Mouse (Mus musculus): ENCODE results near the gene Hcfc1r1. TPM values are rescaled to one million over a fixed set of nuclear protein-coding genes. Genes with fewer than 3 reads are reported as not detected.

Gene Hcfc1r1
- polyA plus RNA-seq, 1 experiment from 2014 or later: 121 TPM

GRCm38 (mm10) chr17:23676473-23677031 is 3.2 kb downstream of the Hcfc1r1 start:
- Histone ChIP-seq H3K4me1 (peaks cover 46% of the 10 kb centered on the region), H3K27ac (no peak overlapping the region), H3K9me3 (no peaks in the 10 kb centered on the region), H3K4me3 (peak overlapping the region; percentile 45), H3K27me3 (replicated peaks) (peaks cover 65% of the 10 kb centered on the region), H3K9ac (peak overlapping the region; percentile 31), H3K36me3 (replicated peaks) (no peaks in the 10 kb centered on the region), H3K4me2 (peak overlapping the region; percentile 88)
- ATAC-seq (replicated peaks): no peak
- WGBS: under 1% methylated on average over 36 of the region's 37 CpGs

GRCm38 (mm10) chr17:23677236-23677679 is 3.9 kb downstream of the Hcfc1r1 start, which contains the start of gene Tnfrsf12a:
Gene Tnfrsf12a, minus strand, starts transcription at chr17:23677468.
- H3K4me3 ChIP-seq: peak within 1 kb of the TSS; percentile 45
- under 1% methylated on average over 34 of the region's 34 CpGs for WGBS
- H3K9me3 ChIP-seq: no peaks in the 10 kb centered on the region
- H3K36me3 ChIP-seq (replicated peaks): no peaks in the 10 kb centered on the region
- peak; percentile 7; the same call in 1 of the 2 replicates for ATAC-seq (replicated peaks)
- H3K4me2 ChIP-seq: peak within 1 kb of the TSS; percentile 88
- peaks cover 46% of the 10 kb centered on the region for H3K4me1 ChIP-seq
- H3K27me3 ChIP-seq (replicated peaks): peaks cover 72% of the 10 kb centered on the region
- H3K27ac ChIP-seq: no peak within 1 kb of the TSS
- peak within 1 kb of the TSS; percentile 31 for H3K9ac ChIP-seq

DNA sequence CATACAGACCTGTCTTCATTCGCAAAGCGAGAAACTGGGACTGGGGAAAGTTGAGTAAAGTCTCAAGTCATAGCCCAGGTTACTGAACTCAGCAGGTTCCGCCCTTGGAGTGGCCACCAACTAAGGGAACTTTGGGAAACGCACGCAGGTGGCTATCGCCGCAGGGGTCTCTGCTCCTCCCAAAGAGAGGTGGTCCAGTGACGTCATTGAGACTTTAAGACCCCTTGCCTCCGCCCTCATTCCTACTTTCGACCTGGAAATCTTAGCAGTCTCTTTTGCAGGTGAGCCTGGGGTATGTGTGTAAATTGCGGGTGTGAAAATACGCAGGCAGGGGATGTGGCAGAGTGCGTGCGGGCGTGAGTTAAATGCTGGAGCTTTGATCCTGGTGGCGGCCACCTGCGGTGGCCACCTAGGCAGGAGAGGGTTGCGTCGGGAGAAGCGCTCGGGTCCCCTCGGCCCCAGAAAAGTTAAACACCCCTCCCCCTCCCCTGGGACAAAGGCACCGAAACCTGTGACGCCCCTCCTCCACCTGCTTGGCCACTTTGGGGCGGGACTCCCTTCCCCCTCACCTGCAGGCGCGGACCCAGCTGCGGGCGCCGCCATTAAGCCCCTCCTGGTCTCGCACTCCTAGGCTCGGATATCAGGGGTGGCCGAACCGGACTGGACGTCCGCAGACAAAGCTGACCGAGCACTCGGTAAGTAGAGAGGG is 5.9 kb downstream of the Hcfc1r1 start, which contains the start of gene Cldn6:
Cldn6 (plus strand) TSS at position 123 of the 709 bp plus-strand sequence.
- H3K27ac ChIP-seq: no peak within 1 kb of the TSS
- peaks cover 92% of the 10 kb centered on the region for H3K27me3 ChIP-seq (replicated peaks)
- H3K4me2 ChIP-seq: peak within 1 kb of the TSS; percentile 28
- no peak for ATAC-seq (replicated peaks)
- WGBS: 2% methylated on average over 38 of the region's 38 CpGs
- H3K9ac ChIP-seq: no peak within 1 kb of the TSS
- 0 out of 2 replicates have a peak within 1 kb of the TSS, but pooled peaks have one; percentile 7 for H3K4me3 ChIP-seq
- H3K4me1 ChIP-seq: peaks cover 37% of the 10 kb centered on the region
- H3K36me3 ChIP-seq (replicated peaks): no peaks in the 10 kb centered on the region
- no peaks in the 10 kb centered on the region for H3K9me3 ChIP-seq

GRCm38 (mm10) chr17:23680336-23680735 is 6.9 kb downstream of the Hcfc1r1 start:
- Histone ChIP-seq H3K4me3 (no peak overlapping the region), H3K4me1 (peaks cover 28% of the 10 kb centered on the region), H3K9me3 (no peaks in the 10 kb centered on the region), H3K9ac (no peak overlapping the region), H3K27ac (no peak overlapping the region), H3K4me2 (no peak overlapping the region), H3K36me3 (replicated peaks) (no peaks in the 10 kb centered on the region), H3K27me3 (replicated peaks) (peaks cover 83% of the 10 kb centered on the region)
- WGBS: 81% methylated on average over 9 of the region's 9 CpGs
- ATAC-seq (replicated peaks): no peak

GRCm38 (mm10) chr17:23681086-23681485 is 7.7 kb downstream of the Hcfc1r1 start:
- Histone ChIP-seq H3K9ac (no peak overlapping the region), H3K4me1 (peaks cover 23% of the 10 kb centered on the region), H3K4me3 (no peak overlapping the region), H3K27ac (no peak overlapping the region), H3K9me3 (no peaks in the 10 kb centered on the region), H3K4me2 (no peak overlapping the region), H3K27me3 (replicated peaks) (peaks cover 76% of the 10 kb centered on the region), H3K36me3 (replicated peaks) (no peaks in the 10 kb centered on the region)
- 78% methylated on average over 10 of the region's 10 CpGs for WGBS
- no peak for ATAC-seq (replicated peaks)

GRCm38 (mm10) chr17:23682092-23682491 is 8.7 kb downstream of the Hcfc1r1 start:
- peaks cover 69% of the 10 kb centered on the region for H3K27me3 ChIP-seq (replicated peaks)
- ATAC-seq (replicated peaks): no peak
- H3K4me3 ChIP-seq: no peak overlapping the region
- no peaks in the 10 kb centered on the region for H3K36me3 ChIP-seq (replicated peaks)
- no peak overlapping the region for H3K4me2 ChIP-seq
- H3K27ac ChIP-seq: no peak overlapping the region
- no peak overlapping the region for H3K9ac ChIP-seq
- no peaks in the 10 kb centered on the region for H3K9me3 ChIP-seq
- 68% methylated on average over 4 of the region's 4 CpGs for WGBS
- peaks cover 13% of the 10 kb centered on the region for H3K4me1 ChIP-seq

GRCm38 (mm10) chr17:23682530-23682929 is 9.1 kb downstream of the Hcfc1r1 start:
- Histone ChIP-seq H3K9me3 (no peaks in the 10 kb centered on the region), H3K4me1 (peaks cover 9% of the 10 kb centered on the region), H3K4me3 (no peak overlapping the region), H3K27ac (no peak overlapping the region), H3K9ac (no peak overlapping the region), H3K4me2 (no peak overlapping the region), H3K36me3 (replicated peaks) (no peaks in the 10 kb centered on the region), H3K27me3 (replicated peaks) (peaks cover 67% of the 10 kb centered on the region)
- no peak for ATAC-seq (replicated peaks)
- WGBS: 73% methylated on average over 3 of the region's 3 CpGs

GRCm38 (mm10) chr17:23683226-23683625 is 9.8 kb downstream of the Hcfc1r1 start:
- H3K36me3 ChIP-seq (replicated peaks): no peaks in the 10 kb centered on the region
- peaks cover 60% of the 10 kb centered on the region for H3K27me3 ChIP-seq (replicated peaks)
- H3K9ac ChIP-seq: no peak overlapping the region
- no peaks in the 10 kb centered on the region for H3K9me3 ChIP-seq
- H3K4me3 ChIP-seq: no peak overlapping the region
- peaks cover 6% of the 10 kb centered on the region for H3K4me1 ChIP-seq
- no peak overlapping the region for H3K4me2 ChIP-seq
- no peak for ATAC-seq (replicated peaks)
- no peak overlapping the region for H3K27ac ChIP-seq
- 28% methylated on average over 15 of the region's 15 CpGs for WGBS

DNA sequence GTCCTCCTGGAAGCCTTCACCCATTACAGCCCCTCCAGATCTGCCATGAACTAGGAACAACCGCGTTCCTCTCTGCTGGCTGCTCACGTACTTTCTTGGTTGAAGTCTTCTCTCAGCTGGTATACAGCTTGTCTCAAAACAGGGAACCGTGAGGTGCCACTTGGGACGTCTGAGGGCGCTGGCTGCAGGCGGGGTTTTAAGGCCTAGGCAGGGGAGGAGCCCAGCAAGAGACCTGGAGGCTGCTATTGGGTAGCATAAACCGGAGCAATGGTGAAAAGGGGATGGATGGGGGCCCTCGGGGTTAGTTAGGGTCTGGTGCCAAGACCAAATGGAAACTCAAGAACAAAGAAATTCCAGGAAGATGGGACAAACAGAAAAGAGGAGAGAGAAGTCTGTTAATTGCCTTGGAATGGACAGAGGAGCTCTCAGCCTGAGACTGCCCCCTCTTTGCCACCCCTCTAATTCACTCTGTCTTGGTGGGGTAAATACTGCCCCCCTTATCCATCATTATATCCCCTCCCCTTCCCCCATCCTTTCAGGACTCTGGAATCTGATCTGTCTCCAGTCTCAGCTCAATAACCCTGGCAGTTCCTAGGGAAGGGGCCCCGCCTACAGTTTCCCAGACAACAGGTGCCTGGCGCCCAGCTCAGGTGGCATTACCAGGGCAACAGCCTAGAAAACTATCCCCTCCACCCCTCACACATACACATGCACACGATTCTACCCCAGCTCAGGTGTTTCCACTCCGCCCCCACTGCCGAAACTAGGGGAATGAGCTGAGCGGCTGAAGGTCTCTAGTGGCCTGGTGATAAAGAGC is 10.7 kb downstream of the Hcfc1r1 start, which contains the start of gene Cldn9:
Cldn9 (minus strand) TSS at position 171 of the 817 bp plus-strand sequence.
- no peak for ATAC-seq (replicated peaks)
- Histone ChIP-seq H3K9ac (no peak within 1 kb of the TSS), H3K9me3 (no peaks in the 10 kb centered on the region), H3K27me3 (replicated peaks) (peaks cover 52% of the 10 kb centered on the region), H3K27ac (no peak within 1 kb of the TSS), H3K36me3 (replicated peaks) (no peaks in the 10 kb centered on the region), H3K4me2 (no peak within 1 kb of the TSS), H3K4me1 (peaks cover 6% of the 10 kb centered on the region), H3K4me3 (no peak within 1 kb of the TSS)
- 14% methylated on average over 15 of the region's 15 CpGs for WGBS

GRCm38 (mm10) chr17:23694491-23694890 is 21.1 kb downstream of the Hcfc1r1 start:
- Histone ChIP-seq H3K4me3 (no peak overlapping the region), H3K36me3 (replicated peaks) (no peaks in the 10 kb centered on the region), H3K9me3 (no peaks in the 10 kb centered on the region), H3K4me1 (peaks cover 6% of the 10 kb centered on the region; the same call in 1 of the 2 replicates), H3K27me3 (replicated peaks) (peaks cover 21% of the 10 kb centered on the region), H3K4me2 (no peak overlapping the region), H3K27ac (no peak overlapping the region), H3K9ac (no peak overlapping the region)
- ATAC-seq (replicated peaks): no peak
- 64% methylated on average over 1 of the region's 1 CpGs for WGBS

- H3K9me3 ChIP-seq: no peaks in the 10 kb centered on the region
- H3K27me3 ChIP-seq (replicated peaks): peaks cover 23% of the 10 kb centered on the region
- no peak overlapping the region for H3K4me2 ChIP-seq
- WGBS: 32% methylated on average over 3 of the region's 3 CpGs
- no peak overlapping the region for H3K4me3 ChIP-seq
- ATAC-seq (replicated peaks): no peak
- H3K27ac ChIP-seq: no peak overlapping the region
- H3K4me1 ChIP-seq: peaks cover 9% of the 10 kb centered on the region; the same call in 1 of the 2 replicates
- H3K9ac ChIP-seq: no peak overlapping the region
- H3K36me3 ChIP-seq (replicated peaks): no peaks in the 10 kb centered on the region
Observed at GRCm38 (mm10) chr17:23695801-23696200, 22.4 kb downstream of the Hcfc1r1 start.

Data from midbrain, embryonic 15.5 days (tissue).